Mouse (Mus musculus): ENCODE results near the gene Fam83f. TPM values are rescaled to one million over a fixed set of nuclear protein-coding genes. Genes with fewer than 3 reads are reported as not detected.

Gene Fam83f
- polyA plus RNA-seq, 1 experiment from 2014 or later = 19.0 TPM

DNA sequence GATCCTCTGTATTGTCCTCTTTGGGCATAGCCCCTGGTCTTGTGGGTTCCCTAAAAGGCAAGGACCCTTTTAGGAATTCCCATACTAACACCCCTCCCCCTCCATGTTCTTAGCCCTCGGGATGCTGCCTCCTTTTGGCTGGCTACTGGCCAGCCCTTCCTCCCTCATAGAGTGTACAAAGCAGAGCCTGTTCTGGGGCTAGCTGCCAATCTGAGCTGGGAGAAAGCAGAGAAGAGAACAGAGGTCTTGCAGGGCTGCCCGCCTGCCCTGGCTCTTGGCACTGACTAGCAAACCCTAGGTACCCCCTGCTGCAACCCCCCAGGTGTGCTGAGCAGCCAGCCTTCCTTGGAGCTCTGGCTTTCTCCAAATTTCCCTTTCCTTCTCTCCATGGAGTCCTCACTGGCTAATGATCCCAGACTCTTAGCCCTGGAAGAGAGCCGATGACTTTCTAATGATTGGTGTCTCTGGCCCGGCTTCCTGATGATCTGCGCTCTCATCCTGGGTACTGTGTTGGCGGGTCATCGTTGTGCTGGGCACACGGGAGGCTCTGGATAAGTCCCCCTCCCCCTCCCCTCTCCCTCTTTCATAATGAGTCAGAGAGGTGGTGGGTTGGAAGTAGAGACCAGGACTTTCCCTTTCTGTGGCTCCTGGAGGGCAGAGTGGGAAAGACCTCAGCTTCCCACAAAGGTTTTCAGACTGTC lies 8.0 kb downstream of the Fam83f start:
- Histone ChIP-seq H3K9me3 (ENCODE audit: control insufficient read depth) (no peaks in the 10 kb centered on the region), H3K9ac (ENCODE audit: low read depth, low read length) (no peak overlapping the region), H3K4me3 (ENCODE audit: low read depth, low read length) (no peak overlapping the region), H3K4me2 (replicated peaks; ENCODE audit: low read depth) (no peak overlapping the region), H3K36me3 (ENCODE audit: control insufficient read depth, insufficient read depth) (no peaks in the 10 kb centered on the region), H3K27me3 (replicated peaks; ENCODE audit: control insufficient read depth, insufficient read depth, low read length) (no peaks in the 10 kb centered on the region), H3K4me1 (replicated peaks; ENCODE audit: control insufficient read depth, insufficient read depth, low read length) (peaks cover 44% of the 10 kb centered on the region), H3K27ac (ENCODE audit: low read depth, low read length) (0 out of 2 replicates have a peak overlapping the region, but pooled peaks have one; percentile 41)
- TF ChIP-seq CTCF (IDR thresholded peaks at IDR 0.05; ENCODE audit: low read depth) = no peak
- ATAC-seq = no peak
- 53% methylated on average over 8 of the region's 8 CpGs for WGBS

DNA sequence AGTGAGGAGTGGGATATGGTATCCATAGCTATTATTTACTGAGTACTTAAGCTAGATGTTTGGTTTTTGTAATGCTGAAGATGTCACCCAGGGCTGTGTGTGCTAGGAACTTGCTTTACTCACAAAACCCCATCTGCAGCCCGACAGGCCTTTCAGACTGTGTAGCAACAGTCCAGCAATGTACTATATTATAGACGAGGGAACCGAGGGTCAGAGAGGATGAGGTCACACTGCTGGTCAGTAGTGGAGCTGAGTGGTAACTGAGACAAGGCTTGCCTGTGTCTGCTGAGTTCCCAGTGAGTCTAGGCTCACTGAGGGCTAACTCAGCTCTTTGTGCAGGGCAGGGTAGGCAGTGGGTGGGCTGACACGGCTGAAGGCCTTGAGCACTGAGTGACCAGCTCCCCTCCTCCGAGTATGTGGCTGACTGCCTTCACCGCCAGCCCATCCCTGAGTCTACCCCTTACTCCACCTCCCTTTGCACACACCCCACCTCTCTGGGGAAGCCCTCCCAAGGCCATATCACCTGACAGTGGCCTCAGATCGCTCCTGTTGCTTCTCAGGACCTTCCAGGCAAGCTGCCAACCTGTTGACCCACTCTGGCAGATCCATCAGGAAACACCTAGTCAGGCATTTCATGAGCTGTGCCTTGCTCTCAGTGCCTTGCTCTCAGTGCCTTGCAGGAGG lies 8.8 kb downstream of the Fam83f start:
- no peaks in the 10 kb centered on the region for H3K36me3 ChIP-seq (ENCODE audit: control insufficient read depth, insufficient read depth)
- ATAC-seq = no peak
- no peak overlapping the region for H3K27ac ChIP-seq (ENCODE audit: low read depth, low read length)
- 40% methylated on average over 7 of the region's 7 CpGs for WGBS
- H3K9ac ChIP-seq (ENCODE audit: low read depth, low read length) = no peak overlapping the region
- H3K4me2 ChIP-seq (replicated peaks; ENCODE audit: low read depth) = no peak overlapping the region
- TF ChIP-seq CTCF (IDR thresholded peaks at IDR 0.05; ENCODE audit: low read depth) = no peak
- H3K9me3 ChIP-seq (ENCODE audit: control insufficient read depth) = no peaks in the 10 kb centered on the region
- no peak overlapping the region for H3K4me3 ChIP-seq (ENCODE audit: low read depth, low read length)
- H3K4me1 ChIP-seq (replicated peaks; ENCODE audit: control insufficient read depth, insufficient read depth, low read length) = peaks cover 44% of the 10 kb centered on the region
- no peaks in the 10 kb centered on the region for H3K27me3 ChIP-seq (replicated peaks; ENCODE audit: control insufficient read depth, insufficient read depth, low read length)

DNA sequence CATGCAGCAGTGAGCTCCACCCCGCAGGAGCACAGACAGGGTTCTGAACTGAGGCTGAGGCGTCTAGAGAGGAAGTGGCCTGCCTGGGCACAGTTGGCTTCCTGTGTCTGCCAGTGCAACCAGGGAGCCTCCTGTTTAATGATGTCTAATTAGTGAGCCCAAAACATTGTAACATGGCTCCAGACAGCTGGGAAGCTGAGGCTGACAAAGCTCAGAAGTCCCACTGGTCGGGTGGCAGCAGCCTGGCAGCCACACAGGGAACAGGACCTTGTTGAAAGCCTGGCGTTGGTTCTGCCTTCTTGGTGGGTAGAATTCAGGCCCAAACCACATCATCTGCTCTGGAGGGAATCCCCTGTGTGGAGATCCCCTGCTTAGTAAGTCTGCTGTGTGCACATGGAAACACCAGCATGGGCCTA lies 9.8 kb downstream of the Fam83f start:
- no peak overlapping the region; the same call in 1 of the 2 replicates for H3K27ac ChIP-seq (ENCODE audit: low read depth, low read length)
- no peak overlapping the region for H3K9ac ChIP-seq (ENCODE audit: low read depth, low read length)
- H3K4me2 ChIP-seq (replicated peaks; ENCODE audit: low read depth) = no peak overlapping the region; the same call in 1 of the 2 replicates
- no peak overlapping the region for H3K4me3 ChIP-seq (ENCODE audit: low read depth, low read length)
- no peaks in the 10 kb centered on the region for H3K36me3 ChIP-seq (ENCODE audit: control insufficient read depth, insufficient read depth)
- H3K27me3 ChIP-seq (replicated peaks; ENCODE audit: control insufficient read depth, insufficient read depth, low read length) = no peaks in the 10 kb centered on the region
- 62% methylated on average over 4 of the region's 4 CpGs for WGBS
- peaks cover 44% of the 10 kb centered on the region for H3K4me1 ChIP-seq (replicated peaks; ENCODE audit: control insufficient read depth, insufficient read depth, low read length)
- no peak for ATAC-seq
- no peaks in the 10 kb centered on the region for H3K9me3 ChIP-seq (ENCODE audit: control insufficient read depth)
- TF ChIP-seq CTCF (IDR thresholded peaks at IDR 0.05; ENCODE audit: low read depth) = no peak

DNA sequence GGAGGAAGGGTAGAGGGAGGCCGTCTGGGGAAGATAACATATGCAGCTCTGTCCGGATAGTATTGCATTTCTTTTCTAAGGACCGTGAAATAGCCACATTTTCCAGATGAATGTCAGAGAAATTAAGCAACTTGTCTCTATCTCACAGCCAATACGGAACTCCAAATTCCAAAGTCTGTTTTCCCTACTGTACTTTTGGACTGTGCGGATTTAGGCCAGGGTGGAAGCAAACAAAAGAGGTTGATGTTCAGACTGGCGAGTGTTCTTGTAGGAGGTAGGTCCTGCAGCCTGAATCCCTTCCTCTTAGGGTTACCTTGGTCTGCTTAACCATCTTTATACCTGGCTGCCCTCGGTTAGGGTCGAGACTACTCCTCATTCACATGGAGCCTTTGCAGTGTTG lies 10.7 kb downstream of the Fam83f start:
- Histone ChIP-seq H3K9me3 (ENCODE audit: control insufficient read depth) (no peaks in the 10 kb centered on the region), H3K4me1 (replicated peaks; ENCODE audit: control insufficient read depth, insufficient read depth, low read length) (peaks cover 44% of the 10 kb centered on the region), H3K4me3 (ENCODE audit: low read depth, low read length) (no peak overlapping the region), H3K36me3 (ENCODE audit: control insufficient read depth, insufficient read depth) (no peaks in the 10 kb centered on the region), H3K27me3 (replicated peaks; ENCODE audit: control insufficient read depth, insufficient read depth, low read length) (no peaks in the 10 kb centered on the region), H3K9ac (ENCODE audit: low read depth, low read length) (no peak overlapping the region), H3K27ac (ENCODE audit: low read depth, low read length) (no peak overlapping the region), H3K4me2 (replicated peaks; ENCODE audit: low read depth) (no peak overlapping the region; the same call in 1 of the 2 replicates)
- 46% methylated on average over 8 of the region's 8 CpGs for WGBS
- peak; percentile 34 for ATAC-seq
- no peak for TF ChIP-seq CTCF (IDR thresholded peaks at IDR 0.05; ENCODE audit: low read depth)

DNA sequence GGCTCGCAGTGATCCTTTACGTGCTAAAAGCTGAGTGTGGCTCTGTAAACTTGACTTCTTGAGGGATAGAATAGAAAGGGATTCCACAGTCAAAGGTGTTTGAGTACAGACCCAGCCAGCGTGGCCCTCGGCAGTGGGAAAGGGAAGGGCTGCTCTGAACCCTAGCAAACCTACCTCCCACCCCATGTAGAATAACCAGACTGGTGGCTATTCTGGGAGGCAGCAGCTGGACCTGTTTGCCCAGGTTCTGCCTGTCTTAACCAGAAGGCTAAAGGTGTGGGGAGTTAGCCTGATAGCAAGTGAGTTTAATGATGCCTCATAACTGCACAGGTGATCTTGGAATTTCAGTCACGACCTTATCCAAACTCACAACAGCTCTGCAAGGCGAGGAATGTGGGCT lies 11.5 kb downstream of the Fam83f start:
- ATAC-seq = 0 out of 2 replicates have a peak, but pooled peaks have one; percentile 26
- 42% methylated on average over 6 of the region's 6 CpGs for WGBS
- no peak overlapping the region for H3K4me2 ChIP-seq (replicated peaks; ENCODE audit: low read depth)
- no peak overlapping the region for H3K9ac ChIP-seq (ENCODE audit: low read depth, low read length)
- TF ChIP-seq CTCF (IDR thresholded peaks at IDR 0.05; ENCODE audit: low read depth) = no peak
- no peaks in the 10 kb centered on the region for H3K9me3 ChIP-seq (ENCODE audit: control insufficient read depth)
- no peak overlapping the region for H3K27ac ChIP-seq (ENCODE audit: low read depth, low read length)
- no peak overlapping the region for H3K4me3 ChIP-seq (ENCODE audit: low read depth, low read length)
- peaks cover 44% of the 10 kb centered on the region for H3K4me1 ChIP-seq (replicated peaks; ENCODE audit: control insufficient read depth, insufficient read depth, low read length)
- no peaks in the 10 kb centered on the region for H3K36me3 ChIP-seq (ENCODE audit: control insufficient read depth, insufficient read depth)
- H3K27me3 ChIP-seq (replicated peaks; ENCODE audit: control insufficient read depth, insufficient read depth, low read length) = no peaks in the 10 kb centered on the region

DNA sequence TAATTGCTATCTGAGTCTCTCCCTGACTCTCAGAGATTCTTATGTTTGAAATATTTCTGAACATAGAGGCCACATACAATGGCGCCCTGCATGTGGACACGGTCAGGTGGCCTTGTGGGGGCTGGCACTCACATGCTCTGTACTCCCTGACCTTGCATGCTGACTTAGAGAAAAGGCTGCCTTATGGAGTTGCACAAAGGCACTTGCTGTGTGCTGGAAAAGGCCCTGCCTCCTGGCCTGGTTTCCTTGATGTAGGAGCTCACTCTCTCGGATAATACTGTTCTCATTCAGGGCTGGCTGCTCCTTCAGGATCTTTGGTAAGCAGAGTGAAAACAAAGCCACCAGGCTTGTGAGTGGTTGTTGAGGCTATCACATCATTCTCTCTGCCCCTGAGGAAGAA lies 12.3 kb downstream of the Fam83f start:
- Histone ChIP-seq H3K9ac (ENCODE audit: low read depth, low read length) (no peak overlapping the region), H3K27me3 (replicated peaks; ENCODE audit: control insufficient read depth, insufficient read depth, low read length) (no peaks in the 10 kb centered on the region), H3K4me1 (replicated peaks; ENCODE audit: control insufficient read depth, insufficient read depth, low read length) (peaks cover 42% of the 10 kb centered on the region), H3K27ac (ENCODE audit: low read depth, low read length) (no peak overlapping the region), H3K36me3 (ENCODE audit: control insufficient read depth, insufficient read depth) (no peaks in the 10 kb centered on the region), H3K4me2 (replicated peaks; ENCODE audit: low read depth) (no peak overlapping the region), H3K9me3 (ENCODE audit: control insufficient read depth) (no peaks in the 10 kb centered on the region), H3K4me3 (ENCODE audit: low read depth, low read length) (no peak overlapping the region)
- TF ChIP-seq CTCF (IDR thresholded peaks at IDR 0.05; ENCODE audit: low read depth) = no peak
- ATAC-seq = no peak
- 74% methylated on average over 3 of the region's 3 CpGs for WGBS
